Mouse (Mus musculus): Measurements from ENCODE around the gene Npas1. TPM values are rescaled to one million over a fixed set of nuclear protein-coding genes. Genes with fewer than 3 reads are reported as not detected.

Gene Npas1
- total RNA-seq, 1 experiment, result 0.22 TPM

- peak overlapping the region; percentile 55 to 64 for H3K4me3 ChIP-seq (ENCODE audit: insufficient read depth in 1 of 2, low read depth in 1 of 2, low read length in 2 of 2, poor library complexity in 1 of 2, severe bottlenecking in 1 of 2)
- H3K9me3 ChIP-seq (ENCODE audit: control insufficient read depth, insufficient read depth, low read depth, low read length), result no peaks in the 10 kb centered on the region
- peaks cover 2 to 9% of the 10 kb centered on the region in 2 experiments; a peak in 1 of 4 replicates for H3K4me1 ChIP-seq (ENCODE audit: control insufficient read depth in 2 of 2, insufficient read depth in 2 of 2, low read length in 2 of 2, poor library complexity in 1 of 2)
- peak overlapping the region; percentile 25; the same call in 1 of the 2 replicates for H3K9ac ChIP-seq (ENCODE audit: insufficient read depth, low read depth, low read length, poor library complexity, severe bottlenecking)
- no peaks in the 10 kb centered on the region for H3K36me3 ChIP-seq (ENCODE audit: control insufficient read depth, insufficient read depth, low read length, poor library complexity, severe bottlenecking)
- in situ Hi-C loops (cut with MboI; ENCODE audit: low sequenced_read_pairs in 2 of 2, unreplicated experiment in 2 of 2), result no loop called here
- no peak for TF ChIP-seq CHD2 (IDR thresholded peaks at IDR 0.05; ENCODE audit: low read depth, low read length)
- TF ChIP-seq MAFK (IDR thresholded peaks at IDR 0.05; ENCODE audit: insufficient read depth, low read depth, low read length), result no peak
- TF ChIP-seq ZNF384 (IDR thresholded peaks at IDR 0.05; ENCODE audit: low read depth, low read length), result no peak
- no peak for TF ChIP-seq HCFC1 (IDR thresholded peaks at IDR 0.05; ENCODE audit: borderline replicate concordance, insufficient read depth, low read length)
- no peak for TF ChIP-seq ZC3H11A (IDR thresholded peaks at IDR 0.05; ENCODE audit: borderline replicate concordance, low read depth, low read length)
- DNase-seq (ENCODE audit: low read depth, low spot score), result no peak
- no peak overlapping the region for H3K27ac ChIP-seq (ENCODE audit: insufficient read depth, low read depth, low read length, poor library complexity, severe bottlenecking)
Measured at GRCm38 (mm10) chr7:16475764-16476599, 1.5 kb downstream of the Npas1 start.

DNA sequence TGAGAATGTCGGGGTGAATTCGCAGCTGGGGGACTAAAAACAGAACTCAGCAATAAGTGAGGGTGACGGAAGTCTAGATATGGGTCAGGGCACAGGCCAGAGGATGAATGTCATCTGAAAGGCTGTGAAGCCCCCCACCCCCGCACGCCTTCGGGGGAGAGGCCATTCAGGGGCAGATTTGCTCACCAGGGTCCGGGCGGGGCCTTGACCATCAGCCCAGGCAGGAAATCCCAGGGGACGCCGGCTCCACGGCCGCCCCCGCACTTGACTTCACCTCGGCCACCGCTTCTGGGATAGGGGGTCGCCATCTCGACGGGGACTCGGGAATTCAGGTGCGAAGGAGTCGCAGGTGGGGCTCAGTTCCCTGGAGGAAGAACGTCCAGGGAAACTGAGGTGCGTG is 2.2 kb downstream of the Npas1 start:
- in situ Hi-C loops (cut with MboI; ENCODE audit: low sequenced_read_pairs in 2 of 2, unreplicated experiment in 2 of 2), result no loop called here
- Histone ChIP-seq H3K4me3 (ENCODE audit: insufficient read depth in 1 of 2, low read depth in 1 of 2, low read length in 2 of 2, poor library complexity in 1 of 2, severe bottlenecking in 1 of 2) (peak overlapping the region; percentile 55 to 64; a peak in 3 of 4 replicates), H3K27ac (ENCODE audit: insufficient read depth, low read depth, low read length, poor library complexity, severe bottlenecking) (no peak overlapping the region), H3K9me3 (ENCODE audit: control insufficient read depth, insufficient read depth, low read depth, low read length) (no peaks in the 10 kb centered on the region), H3K4me1 (ENCODE audit: control insufficient read depth in 2 of 2, insufficient read depth in 2 of 2, low read length in 2 of 2, poor library complexity in 1 of 2) (peaks cover 2 to 8% of the 10 kb centered on the region in 2 experiments; a peak in 1 of 4 replicates), H3K36me3 (ENCODE audit: control insufficient read depth, insufficient read depth, low read length, poor library complexity, severe bottlenecking) (no peaks in the 10 kb centered on the region), H3K9ac (ENCODE audit: insufficient read depth, low read depth, low read length, poor library complexity, severe bottlenecking) (no peak overlapping the region; the same call in 1 of the 2 replicates)
- TF ChIP-seq ZC3H11A (IDR thresholded peaks at IDR 0.05; ENCODE audit: borderline replicate concordance, low read depth, low read length) (no peak), ZNF384 (IDR thresholded peaks at IDR 0.05; ENCODE audit: low read depth, low read length) (no peak), HCFC1 (IDR thresholded peaks at IDR 0.05; ENCODE audit: borderline replicate concordance, insufficient read depth, low read length) (no peak), MAFK (IDR thresholded peaks at IDR 0.05; ENCODE audit: insufficient read depth, low read depth, low read length) (no peak), CHD2 (IDR thresholded peaks at IDR 0.05; ENCODE audit: low read depth, low read length) (no peak)
- no peak for DNase-seq (ENCODE audit: low read depth, low spot score)

GRCm38 (mm10) chr7:16474445-16474844 is 3.1 kb downstream of the Npas1 start:
- H3K9ac ChIP-seq (ENCODE audit: insufficient read depth, low read depth, low read length, poor library complexity, severe bottlenecking), result no peak overlapping the region
- in situ Hi-C loops (cut with MboI; ENCODE audit: low sequenced_read_pairs in 2 of 2, unreplicated experiment in 2 of 2), result no loop called here
- peak overlapping the region; percentile 46 to 54; a peak in 3 of 4 replicates for H3K4me3 ChIP-seq (ENCODE audit: insufficient read depth in 1 of 2, low read depth in 1 of 2, low read length in 2 of 2, poor library complexity in 1 of 2, severe bottlenecking in 1 of 2)
- no peak overlapping the region for H3K27ac ChIP-seq (ENCODE audit: insufficient read depth, low read depth, low read length, poor library complexity, severe bottlenecking)
- no peak for DNase-seq (ENCODE audit: low read depth, low spot score)
- TF ChIP-seq MAFK (IDR thresholded peaks at IDR 0.05; ENCODE audit: insufficient read depth, low read depth, low read length) (no peak), ZNF384 (IDR thresholded peaks at IDR 0.05; ENCODE audit: low read depth, low read length) (no peak), HCFC1 (IDR thresholded peaks at IDR 0.05; ENCODE audit: borderline replicate concordance, insufficient read depth, low read length) (no peak), ZC3H11A (IDR thresholded peaks at IDR 0.05; ENCODE audit: borderline replicate concordance, low read depth, low read length) (no peak), CHD2 (IDR thresholded peaks at IDR 0.05; ENCODE audit: low read depth, low read length) (no peak)
- H3K4me1 ChIP-seq (ENCODE audit: control insufficient read depth in 2 of 2, insufficient read depth in 2 of 2, low read length in 2 of 2, poor library complexity in 1 of 2), result peaks cover 2 to 6% of the 10 kb centered on the region in 2 experiments; a peak in 1 of 4 replicates
- no peaks in the 10 kb centered on the region for H3K9me3 ChIP-seq (ENCODE audit: control insufficient read depth, insufficient read depth, low read depth, low read length)
- H3K36me3 ChIP-seq (ENCODE audit: control insufficient read depth, insufficient read depth, low read length, poor library complexity, severe bottlenecking), result no peaks in the 10 kb centered on the region

- in situ Hi-C loops (cut with MboI; ENCODE audit: low sequenced_read_pairs in 2 of 2, unreplicated experiment in 2 of 2), result no loop called here
Measured at GRCm38 (mm10) chr7:16473847-16474246, 3.7 kb downstream of the Npas1 start.

More at GRCm38 (mm10) chr7:16473847-16474246, 3.7 kb downstream of the Npas1 start:
- no peaks in the 10 kb centered on the region for H3K9me3 ChIP-seq (ENCODE audit: control insufficient read depth, insufficient read depth, low read depth, low read length)
- H3K4me1 ChIP-seq (ENCODE audit: control insufficient read depth in 2 of 2, insufficient read depth in 2 of 2, low read length in 2 of 2, poor library complexity in 1 of 2), result peaks cover 2 to 8% of the 10 kb centered on the region in 2 experiments; a peak in 1 of 4 replicates
- no peak overlapping the region; the same call in 1 of the 2 replicates for H3K9ac ChIP-seq (ENCODE audit: insufficient read depth, low read depth, low read length, poor library complexity, severe bottlenecking)
- H3K4me3 ChIP-seq (ENCODE audit: insufficient read depth in 1 of 2, low read depth in 1 of 2, low read length in 2 of 2, poor library complexity in 1 of 2, severe bottlenecking in 1 of 2), result no peak overlapping the region
- no peak for TF ChIP-seq ZC3H11A (IDR thresholded peaks at IDR 0.05; ENCODE audit: borderline replicate concordance, low read depth, low read length)
- TF ChIP-seq CHD2 (IDR thresholded peaks at IDR 0.05; ENCODE audit: low read depth, low read length), result no peak
- no peak for TF ChIP-seq MAFK (IDR thresholded peaks at IDR 0.05; ENCODE audit: insufficient read depth, low read depth, low read length)
- TF ChIP-seq HCFC1 (IDR thresholded peaks at IDR 0.05; ENCODE audit: borderline replicate concordance, insufficient read depth, low read length), result no peak
- no peak for TF ChIP-seq ZNF384 (IDR thresholded peaks at IDR 0.05; ENCODE audit: low read depth, low read length)
- no peak overlapping the region for H3K27ac ChIP-seq (ENCODE audit: insufficient read depth, low read depth, low read length, poor library complexity, severe bottlenecking)
- H3K36me3 ChIP-seq (ENCODE audit: control insufficient read depth, insufficient read depth, low read length, poor library complexity, severe bottlenecking), result no peaks in the 10 kb centered on the region
- no peak for DNase-seq (ENCODE audit: low read depth, low spot score)
